Comparison of ENCODE assay signal across 21 mouse cellular contexts in genomic region chr4:41240916-41241315, GRCm38 (mm10).
"Had no signal": no experiment of that assay in that cellular context is flagged by ENCODE, and none has a peak within 500 bp of the region (broad histone marks: within the 10 kb centered on the region; RNA-seq: fewer than 3 reads in every experiment).

No protein-coding gene starts in this region.

- ATAC-seq: liver, embryonic 12.5 days; lung, postnatal 0 days; midbrain, embryonic 15.5 days had no signal

- H3K27me3 ChIP-seq: limb, embryonic 13.5 days; liver, embryonic 12.5 days; liver, embryonic 15.5 days; midbrain, embryonic 12.5 days; midbrain, embryonic 15.5 days; neural tube, embryonic 13.5 days; stomach, embryonic 15.5 days had no signal

- H3K9ac ChIP-seq: limb, embryonic 13.5 days; liver, embryonic 12.5 days; liver, embryonic 15.5 days; lung, embryonic 14.5 days; midbrain, embryonic 12.5 days; midbrain, embryonic 15.5 days; neural tube, embryonic 13.5 days; stomach, embryonic 15.5 days had no signal

- H3K4me1 ChIP-seq: limb, embryonic 10.5 days; limb, embryonic 13.5 days; liver, embryonic 12.5 days; liver, embryonic 15.5 days; midbrain, embryonic 15.5 days; neural tube, embryonic 13.5 days had no signal

- DNase-seq: kidney, adult 9 months; kidney, postnatal 25 days; layer of hippocampus, adult 9-11 months; liver; lung, embryonic 14.5 days; retina, postnatal 1 day; right cerebral cortex, postnatal 25 days; spleen, adult 18-20 months; thymus, postnatal 4 days had no signal

- H3K27ac ChIP-seq: kidney, postnatal 0 days; layer of hippocampus, adult 2 months; limb, embryonic 10.5 days; limb, embryonic 13.5 days; liver, embryonic 12.5 days; liver, embryonic 15.5 days; macrophage; midbrain, embryonic 12.5 days; midbrain, embryonic 15.5 days; neural tube, embryonic 13.5 days; stomach, embryonic 15.5 days had no signal

- H3K4me2 ChIP-seq: limb, embryonic 13.5 days; liver, embryonic 12.5 days; liver, embryonic 15.5 days; lung, embryonic 14.5 days; midbrain, embryonic 12.5 days; midbrain, embryonic 15.5 days; neural tube, embryonic 13.5 days; stomach, embryonic 15.5 days had no signal

- H3K9me3 ChIP-seq: limb, embryonic 13.5 days; liver, embryonic 12.5 days; liver, embryonic 15.5 days; midbrain, embryonic 12.5 days; midbrain, embryonic 15.5 days; neural tube, embryonic 13.5 days; stomach, embryonic 15.5 days had no signal

- H3K4me3 ChIP-seq: layer of hippocampus, adult 2 months; limb, embryonic 10.5 days; limb, embryonic 13.5 days; liver, embryonic 12.5 days; liver, embryonic 15.5 days; midbrain, embryonic 12.5 days; midbrain, embryonic 15.5 days; neural tube, embryonic 13.5 days; stomach, embryonic 15.5 days had no signal
